Comparison of ENCODE assay signal across 24 mouse cellular contexts in genomic region chr2:91883961-91884360, GRCm38 (mm10). TPM values are rescaled to one million over a fixed set of nuclear protein-coding genes. Genes with fewer than 3 reads are reported as not detected.
DNase-seq lines count a peak whose midpoint lies in the region; ATAC-seq and TF ChIP-seq lines count a peak whose summit lies in the region.
"Had no signal": no experiment of that assay in that cellular context is flagged by ENCODE, and none has a peak within 500 bp of the region (broad histone marks: within the 10 kb centered on the region; RNA-seq: fewer than 3 reads in every experiment).

No protein-coding gene starts in this region.

- TF ChIP-seq CTCF in midbrain, postnatal 0 days (IDR thresholded peaks at IDR 0.05) = no peak

- H3K36me3 ChIP-seq in heart, embryonic 11.5 days (ENCODE audit: control insufficient read depth, insufficient read depth, low read length) = peaks cover 7% of the 10 kb centered on the region
- H3K36me3 ChIP-seq in midbrain, postnatal 0 days (ENCODE audit: insufficient read depth, low read length) = peaks cover 13% of the 10 kb centered on the region; the same call in 1 of the 2 replicates
- H3K36me3 ChIP-seq in midbrain, embryonic 10.5 days = peaks cover 37% of the 10 kb centered on the region
- H3K36me3 ChIP-seq in intestine, embryonic 15.5 days = peaks cover 8% of the 10 kb centered on the region; the same call in 1 of the 2 replicates

- H3K9me3 ChIP-seq in heart, embryonic 11.5 days (replicated peaks; ENCODE audit: control insufficient read depth, low read length) = no peaks in the 10 kb centered on the region
- no peaks in the 10 kb centered on the region for H3K9me3 ChIP-seq in midbrain, postnatal 0 days (ENCODE audit: low read length)
- no peaks in the 10 kb centered on the region for H3K9me3 ChIP-seq in midbrain, embryonic 10.5 days (replicated peaks)
- H3K9me3 ChIP-seq in intestine, embryonic 15.5 days = no peaks in the 10 kb centered on the region
- H3K9me3 ChIP-seq: embryonic facial prominence, embryonic 10.5 days; heart, embryonic 13.5 days; hindbrain, embryonic 15.5 days; lung, embryonic 15.5 days; midbrain, embryonic 12.5 days; neural tube, embryonic 13.5 days had no signal

- DNase-seq in cerebellum, adult 9-10 months = peak; percentile 52
- DNase-seq in heart, adult 11 months = peak; percentile 19
- peak; percentile 56 for DNase-seq in midbrain, postnatal 0 days (ENCODE audit: low spot score)
- no peak for DNase-seq in midbrain, embryonic 10.5 days (ENCODE audit: low spot score)
- DNase-seq: adrenal gland, postnatal 10 days; gastrocnemius, adult 2 months; kidney, adult 11 months; lung, postnatal 4 days; right cerebral cortex, adult 18-20 months; thymus, postnatal 14 days had no signal

- H3K4me2 ChIP-seq in heart, embryonic 11.5 days = no peak overlapping the region
- H3K4me2 ChIP-seq in midbrain, postnatal 0 days (ENCODE audit: low read depth, low read length, poor library complexity, severe bottlenecking) = no peak overlapping the region
- no peak overlapping the region for H3K4me2 ChIP-seq in intestine, embryonic 15.5 days (replicated peaks)
- H3K4me2 ChIP-seq: heart, embryonic 13.5 days; hindbrain, embryonic 15.5 days; lung, embryonic 15.5 days; midbrain, embryonic 12.5 days; neural tube, embryonic 13.5 days had no signal

- no peak overlapping the region for H3K27ac ChIP-seq in heart, embryonic 11.5 days (ENCODE audit: low read depth, low read length)
- H3K27ac ChIP-seq in midbrain, postnatal 0 days (ENCODE audit: low read depth, low read length) = no peak overlapping the region
- H3K27ac ChIP-seq in midbrain, embryonic 10.5 days (replicated peaks) = no peak overlapping the region
- H3K27ac ChIP-seq in intestine, embryonic 15.5 days = no peak overlapping the region
- H3K27ac ChIP-seq: embryonic facial prominence, embryonic 10.5 days; gastrocnemius, adult 2 months; heart, embryonic 13.5 days; hindbrain, embryonic 15.5 days; kidney, postnatal 0 days; liver, embryonic 14.5 days; lung, embryonic 15.5 days; midbrain, embryonic 12.5 days; neural tube, embryonic 13.5 days had no signal

- 71% methylated on average over 4 of the region's 4 CpGs for WGBS in heart, embryonic 11.5 days (ENCODE audit: insufficient replicate concordance)
- WGBS in midbrain, postnatal 0 days = 81% methylated on average over 4 of the region's 4 CpGs
- WGBS in midbrain, embryonic 10.5 days = 91% methylated on average over 4 of the region's 4 CpGs
- 71% methylated on average over 4 of the region's 4 CpGs for WGBS in intestine, embryonic 15.5 days

- no peak overlapping the region for H3K9ac ChIP-seq in heart, embryonic 11.5 days (ENCODE audit: low read depth, low read length)
- H3K9ac ChIP-seq in midbrain, postnatal 0 days (replicated peaks; ENCODE audit: low read length, poor library complexity, severe bottlenecking) = no peak overlapping the region
- no peak overlapping the region for H3K9ac ChIP-seq in intestine, embryonic 15.5 days
- H3K9ac ChIP-seq: heart, embryonic 13.5 days; hindbrain, embryonic 15.5 days; liver, embryonic 14.5 days; lung, embryonic 15.5 days; midbrain, embryonic 12.5 days; neural tube, embryonic 13.5 days had no signal

- no peaks in the 10 kb centered on the region for H3K4me1 ChIP-seq in heart, embryonic 11.5 days (ENCODE audit: control insufficient read depth, insufficient read depth, low read length)
- no peaks in the 10 kb centered on the region for H3K4me1 ChIP-seq in midbrain, postnatal 0 days (ENCODE audit: insufficient read depth, low read length)
- peaks cover 3% of the 10 kb centered on the region for H3K4me1 ChIP-seq in midbrain, embryonic 10.5 days
- H3K4me1 ChIP-seq in intestine, embryonic 15.5 days (replicated peaks) = 0 out of 2 replicates have a peak, but pooled peaks cover under 1% of the 10 kb centered on the region
- H3K4me1 ChIP-seq: embryonic facial prominence, embryonic 10.5 days; lung, embryonic 15.5 days had no signal

- ATAC-seq in cerebellum, adult (ENCODE audit: insufficient number of reproducible peaks, low FRiP score, low TSS enrichment) = no peak
- no peak for ATAC-seq in heart, embryonic 11.5 days (replicated peaks; ENCODE audit: insufficient number of reproducible peaks, low FRiP score, low TSS enrichment)
- no peak for ATAC-seq in midbrain, postnatal 0 days (ENCODE audit: low FRiP score)
- ATAC-seq in intestine, embryonic 15.5 days = no peak
- ATAC-seq: activated CD4-positive, CD25-positive, alpha-beta regulatory T cell, adult 4 months; CD4-positive, CD25-positive, alpha-beta regulatory T cell, adult 4 months had no signal

- H3K27me3 ChIP-seq in heart, embryonic 11.5 days (ENCODE audit: control insufficient read depth, insufficient read depth, low read length) = no peaks in the 10 kb centered on the region
- no peaks in the 10 kb centered on the region for H3K27me3 ChIP-seq in midbrain, postnatal 0 days (ENCODE audit: insufficient read depth, low read length)
- no peaks in the 10 kb centered on the region for H3K27me3 ChIP-seq in midbrain, embryonic 10.5 days (ENCODE audit: low read depth, poor library complexity, severe bottlenecking)
- no peaks in the 10 kb centered on the region for H3K27me3 ChIP-seq in intestine, embryonic 15.5 days (replicated peaks)
- H3K27me3 ChIP-seq: heart, embryonic 13.5 days; hindbrain, embryonic 15.5 days; lung, embryonic 15.5 days; midbrain, embryonic 12.5 days; neural tube, embryonic 13.5 days had no signal

- H3K4me3 ChIP-seq in heart, embryonic 11.5 days (ENCODE audit: low read depth, low read length) = no peak overlapping the region
- H3K4me3 ChIP-seq in midbrain, postnatal 0 days (ENCODE audit: low read depth, low read length) = no peak overlapping the region
- no peak overlapping the region for H3K4me3 ChIP-seq in midbrain, embryonic 10.5 days
- no peak overlapping the region for H3K4me3 ChIP-seq in intestine, embryonic 15.5 days (replicated peaks)
- H3K4me3 ChIP-seq: embryonic facial prominence, embryonic 10.5 days; gastrocnemius, adult 2 months; heart, embryonic 13.5 days; hindbrain, embryonic 15.5 days; lung, embryonic 15.5 days; midbrain, embryonic 12.5 days; neural tube, embryonic 13.5 days had no signal

RNA-seq across cellular contexts. Expression of gene Chrm4, which starts 43.1 kb away (rescaled TPM):
- polyA plus RNA-seq in heart, embryonic 11.5 days (2014; fragmentation: Nextera tagmentation; extraction: Ambion mirVana) = not detected in 2 replicates
- total RNA-seq in midbrain, postnatal 0 days (2014; rRNA removed) = 1.8 and 4.0 TPM in 2 replicates
- 0.25 and 0.34 TPM in 2 replicates for polyA plus RNA-seq in midbrain, postnatal 0 days (2015; fragmentation: Nextera tagmentation; extraction: Ambion mirVana)
- polyA plus RNA-seq in midbrain, embryonic 10.5 days (2016; fragmentation: Nextera tagmentation; extraction: Ambion mirVana) = 0.81 and 1.0 TPM in 2 replicates
- polyA plus RNA-seq in intestine, embryonic 15.5 days (2015; fragmentation: Nextera tagmentation; extraction: Ambion mirVana) = 0.23 and 0.25 TPM in 2 replicates
- total RNA-seq: gastrocnemius, adult 2 months; heart, postnatal 25 days had no signal
- polyA plus RNA-seq: heart, embryonic 13.5 days; kidney, postnatal 0 days; lung, embryonic 15.5 days had no signal

RNA-seq across cellular contexts. Expression of gene Mdk, which starts 48.1 kb away (rescaled TPM):
- 842 and 965 TPM in 2 replicates for polyA plus RNA-seq in heart, embryonic 11.5 days (2014; fragmentation: Nextera tagmentation; extraction: Ambion mirVana)
- total RNA-seq in midbrain, postnatal 0 days (2014; rRNA removed) = 39.0 and 40.8 TPM in 2 replicates
- 71.0 and 71.4 TPM in 2 replicates for polyA plus RNA-seq in midbrain, postnatal 0 days (2015; fragmentation: Nextera tagmentation; extraction: Ambion mirVana)
- polyA plus RNA-seq in midbrain, embryonic 10.5 days (2016; fragmentation: Nextera tagmentation; extraction: Ambion mirVana) = 1,290 and 1,659 TPM in 2 replicates
- 534 and 652 TPM in 2 replicates for polyA plus RNA-seq in intestine, embryonic 15.5 days (2015; fragmentation: Nextera tagmentation; extraction: Ambion mirVana)
